Mouse (Mus musculus): ENCODE results near the gene Rspo1. TPM values are rescaled to one million over a fixed set of nuclear protein-coding genes. Genes with fewer than 3 reads are reported as not detected.
"Not testable (repeated sequence)": the region's sequence is repeated elsewhere in the genome, so short reads cannot be mapped to it uniquely, and the experiment has no call there.

Gene Rspo1
- 1 to 10 TPM; 5.4 to 8.8 (median 7.9) TPM for total RNA-seq (2022)

GRCm38 (mm10) chr4:124985671-124986602 is at the start of gene Rspo1:
TSS of gene Rspo1 (plus strand) at chr4:124986430.
- DNase-seq (ENCODE audit: low spot score in 2 of 2), result no peak

GRCm38 (mm10) chr4:124936613-124937471 is 49.4 kb upstream of the Rspo1 start, which contains the start of gene 9930104L06Rik:
TSS of gene 9930104L06Rik (plus strand) at chr4:124937048.
- peak; percentile 95 to 96 for DNase-seq (ENCODE audit: low spot score in 2 of 2)

GRCm38 (mm10) chr4:124939211-124939610 is 47.0 kb upstream of the Rspo1 start, which contains the start of gene Cdca8:
TSS of gene Cdca8 (minus strand) at chr4:124939311.
- DNase-seq (ENCODE audit: low spot score in 2 of 2), result not testable (repeated sequence)

- peak in 1 of 2 experiments; percentile 79 for DNase-seq (ENCODE audit: low spot score in 2 of 2)
Measured at GRCm38 (mm10) chr4:124943022-124943421, 43.2 kb upstream of the Rspo1 start.

- DNase-seq (ENCODE audit: low spot score in 2 of 2), result no peak
Measured at GRCm38 (mm10) chr4:124943781-124944180, 42.4 kb upstream of the Rspo1 start.

- DNase-seq (ENCODE audit: low spot score in 2 of 2), result no peak
Measured at GRCm38 (mm10) chr4:124944961-124945360, 41.3 kb upstream of the Rspo1 start.

GRCm38 (mm10) chr4:124949488-124949887 is 36.7 kb upstream of the Rspo1 start:
- no peak for DNase-seq (ENCODE audit: low spot score in 2 of 2)

- no peak for DNase-seq (ENCODE audit: low spot score in 2 of 2)
Measured at GRCm38 (mm10) chr4:124950181-124951035, 35.8 kb upstream of the Rspo1 start.

- DNase-seq (ENCODE audit: low spot score in 2 of 2), result no peak
Measured at GRCm38 (mm10) chr4:124951036-124951433, 35.2 kb upstream of the Rspo1 start.

- no peak for DNase-seq (ENCODE audit: low spot score in 2 of 2)
Measured at GRCm38 (mm10) chr4:124953546-124953945, 32.7 kb upstream of the Rspo1 start.

GRCm38 (mm10) chr4:124957284-124957683 is 28.9 kb upstream of the Rspo1 start:
- no peak for DNase-seq (ENCODE audit: low spot score in 2 of 2)

- DNase-seq (ENCODE audit: low spot score in 2 of 2), result no peak
Measured at GRCm38 (mm10) chr4:124959062-124959461, 27.2 kb upstream of the Rspo1 start.

GRCm38 (mm10) chr4:124960940-124961339 is 25.3 kb upstream of the Rspo1 start:
- DNase-seq (ENCODE audit: low spot score in 2 of 2), result no peak

- DNase-seq (ENCODE audit: low spot score in 2 of 2), result no peak
Measured at GRCm38 (mm10) chr4:124962576-124962975, 23.7 kb upstream of the Rspo1 start.

- DNase-seq (ENCODE audit: low spot score in 2 of 2), result no peak
Measured at GRCm38 (mm10) chr4:124964912-124965599, 21.2 kb upstream of the Rspo1 start.

GRCm38 (mm10) chr4:124968711-124969110 is 17.5 kb upstream of the Rspo1 start:
- DNase-seq (ENCODE audit: low spot score in 2 of 2), result no peak

GRCm38 (mm10) chr4:124969219-124969848 is 16.9 kb upstream of the Rspo1 start:
- no peak for DNase-seq (ENCODE audit: low spot score in 2 of 2)

- no peak for DNase-seq (ENCODE audit: low spot score in 2 of 2)
Measured at GRCm38 (mm10) chr4:124970194-124970593, 16.0 kb upstream of the Rspo1 start.

- DNase-seq (ENCODE audit: low spot score in 2 of 2), result no peak
Measured at GRCm38 (mm10) chr4:124970677-124971076, 15.6 kb upstream of the Rspo1 start.

GRCm38 (mm10) chr4:124971094-124971493 is 15.1 kb upstream of the Rspo1 start:
- DNase-seq (ENCODE audit: low spot score in 2 of 2), result no peak
